Mouse (Mus musculus) urinary bladder, postnatal 25 days (tissue): ENCODE results near the gene Atxn7l1.
A peak's percentile ranks its signal among the peaks of the same experiment; 100 is the strongest.

Experiments used
- DNase-seq: peaks from one replicate; pipeline ENCODE4 v3.0.0; 2022; ENCODE audit warnings: low spot score

Atxn7l1 gene

GRCm38 (mm10) chr12:33147497-33148267 lies at the start of gene Atxn7l1:
Gene Atxn7l1 (plus strand): TSS chr12:33147693.
- peak; percentile 91 for DNase-seq

GRCm38 (mm10) chr12:33101627-33102026 lies 45.9 kb upstream of the Atxn7l1 start:
- no peak for DNase-seq

- no peak for DNase-seq
Observed at GRCm38 (mm10) chr12:33102342-33103115, 45.0 kb upstream of the Atxn7l1 start.

- no peak for DNase-seq
Observed at GRCm38 (mm10) chr12:33105724-33106123, 41.8 kb upstream of the Atxn7l1 start.

GRCm38 (mm10) chr12:33106438-33107167 lies 40.9 kb upstream of the Atxn7l1 start:
- DNase-seq, result no peak

- peak; percentile 13 for DNase-seq
Observed at GRCm38 (mm10) chr12:33109531-33109930, 38.0 kb upstream of the Atxn7l1 start.

- DNase-seq, result no peak
Observed at GRCm38 (mm10) chr12:33110894-33111471, 36.5 kb upstream of the Atxn7l1 start.

- DNase-seq, result no peak
Observed at GRCm38 (mm10) chr12:33118624-33119301, 28.7 kb upstream of the Atxn7l1 start.

GRCm38 (mm10) chr12:33125594-33126227 lies 21.8 kb upstream of the Atxn7l1 start:
- no peak for DNase-seq

GRCm38 (mm10) chr12:33126243-33126642 lies 21.2 kb upstream of the Atxn7l1 start:
- no peak for DNase-seq

- no peak for DNase-seq
Observed at GRCm38 (mm10) chr12:33128121-33128520, 19.4 kb upstream of the Atxn7l1 start.

GRCm38 (mm10) chr12:33128702-33129101 lies 18.8 kb upstream of the Atxn7l1 start:
- DNase-seq, result no peak

- DNase-seq, result no peak
Observed at GRCm38 (mm10) chr12:33129410-33129809, 18.1 kb upstream of the Atxn7l1 start.

GRCm38 (mm10) chr12:33130401-33130800 lies 17.1 kb upstream of the Atxn7l1 start:
- no peak for DNase-seq

- DNase-seq, result no peak
Observed at GRCm38 (mm10) chr12:33131796-33132195, 15.7 kb upstream of the Atxn7l1 start.

- DNase-seq, result no peak
Observed at GRCm38 (mm10) chr12:33137857-33138256, 9.6 kb upstream of the Atxn7l1 start.

- no peak for DNase-seq
Observed at GRCm38 (mm10) chr12:33139083-33139482, 8.4 kb upstream of the Atxn7l1 start.

- DNase-seq, result no peak
Observed at GRCm38 (mm10) chr12:33144456-33144855, 3.0 kb upstream of the Atxn7l1 start.

GRCm38 (mm10) chr12:33146622-33147433 lies 665 bp upstream of the Atxn7l1 start:
- DNase-seq, result no peak

- no peak for DNase-seq
Observed at GRCm38 (mm10) chr12:33149544-33150190, 2.2 kb downstream of the Atxn7l1 start.
